Mouse (Mus musculus) limb, embryonic 14.5 days (tissue): ENCODE data around the gene Donson. TPM values are rescaled to one million over a fixed set of nuclear protein-coding genes. Genes with fewer than 3 reads are reported as not detected.

Source experiments
- ATAC-seq: fragments of 200-750 bp; cut with Nextera tagmentation; 2 replicates; pipeline ENCODE4 v1.8.0; 2017; ENCODE audit warnings: low read depth, moderate number of reproducible peaks, moderate TSS enrichment; ENCODE audit not compliant: low FRiP score
- DNase-seq: peaks from one replicate; pipeline ENCODE4 v3.0.0-alpha.2; 2015; ENCODE audit warnings: low spot score
- H3K27ac ChIP-seq: fragments of 300-500 bp; sonication (generic); replicated peaks from 2 replicates; pipeline ENCODE4 v1.5.1; 2014; ENCODE audit warnings: low read depth, mild to moderate bottlenecking, low read length, moderate library complexity, mixed read lengths
- H3K27me3 ChIP-seq: fragments of 300-500 bp; sonication (generic); 2 replicates; pipeline ENCODE4 v1.6.1; 2014; ENCODE audit warnings: low read length, mixed read lengths; ENCODE audit not compliant: control insufficient read depth, insufficient read depth
- H3K36me3 ChIP-seq: fragments of 300-500 bp; sonication (generic); 2 replicates; pipeline ENCODE4 v1.6.1; 2014; ENCODE audit warnings: mild to moderate bottlenecking, low read length, moderate library complexity, mixed read lengths; ENCODE audit not compliant: control insufficient read depth, insufficient read depth
- H3K4me1 ChIP-seq: fragments of 300-500 bp; sonication (generic); 2 replicates; pipeline ENCODE4 v1.6.1; 2014; ENCODE audit warnings: antibody characterized with exemption, low read length, mixed read lengths; ENCODE audit not compliant: control insufficient read depth, insufficient read depth
- H3K4me2 ChIP-seq: fragments of 300-500 bp; sonication (generic); replicated peaks from 2 replicates; pipeline ENCODE4 v1.6.1; 2014; ENCODE audit warnings: low read depth, mild to moderate bottlenecking, low read length, moderate library complexity; ENCODE audit not compliant: severe bottlenecking
- H3K4me3 ChIP-seq: fragments of 300-500 bp; sonication (generic); replicated peaks from 2 replicates; pipeline ENCODE4 v1.5.1; 2014; ENCODE audit warnings: low read length
- H3K9ac ChIP-seq: fragments of 300-500 bp; sonication (generic); 2 replicates; pipeline ENCODE4 v1.6.1; 2014; ENCODE audit warnings: mild to moderate bottlenecking, low read depth, low read length, moderate library complexity; ENCODE audit not compliant: severe bottlenecking
- H3K9me3 ChIP-seq: fragments of 300-500 bp; sonication (generic); 2 replicates; pipeline ENCODE4 v1.6.1; 2016; ENCODE audit warnings: low read length; ENCODE audit not compliant: control insufficient read depth
- POLR2A ChIP-seq: fragments of 200-500 bp; IDR thresholded peaks from 2 replicates; pipeline ENCODE4 v1.8.0; 2012; ENCODE audit warnings: inconsistent platforms, mild to moderate bottlenecking, moderate library complexity, borderline replicate concordance; ENCODE audit not compliant: insufficient read depth, insufficient read length; ENCODE audit errors: extremely low read depth
- WGBS: fragments of 180-500 bp; shearing (Covaris S2); extraction: QIAGEN DNeasy Blood & Tissue Kit; methylation state at CpG from one replicate; pipeline ENCODE4 v1.1.7; 2014; 5-methylcytosine and 5-hydroxymethylcytosine counted together
- polyA plus RNA-seq, 2 experiments: library from polyadenylated mRNA; depleted of rRNA in 1 of 2; stranded (reverse) in 1 of 2; unstranded in 1 of 2; fragments of >200 nt; fragmentation: Nextera tagmentation in 1 of 2; extraction: Ambion mirVana in 1 of 2; gene quantifications; 2 replicates each; pipeline versions ENCODE4 v1.2.1 to v1.2.3; 2012 to 2014

Donson gene
- polyA plus RNA-seq, 2 experiments, result 19.8 to 33.2 TPM

DNA sequence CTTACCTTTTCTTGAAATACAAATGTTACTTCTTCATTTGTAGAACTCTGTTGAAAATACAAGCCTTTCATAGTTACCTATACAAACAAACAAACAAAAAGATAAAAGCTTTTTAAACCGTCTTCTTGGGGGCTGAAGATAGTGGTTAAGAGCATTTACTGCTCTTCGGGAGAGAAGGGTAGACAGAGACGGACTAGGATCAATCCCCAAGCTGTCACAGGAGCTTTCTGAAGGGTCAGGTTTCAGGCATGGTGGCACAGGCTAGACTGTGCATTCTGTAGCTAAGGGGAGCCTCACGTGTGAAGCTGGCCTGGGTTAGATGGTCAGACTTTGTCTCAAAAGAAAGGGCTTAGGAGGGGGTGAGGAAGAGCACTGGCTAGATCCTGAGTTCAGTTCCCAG is 28.8 kb upstream of the Donson start:
- no peak overlapping the region for H3K9ac ChIP-seq
- 83% methylated on average over 4 of the region's 4 CpGs for WGBS
- H3K4me2 ChIP-seq, result no peak overlapping the region
- ATAC-seq (no peak), DNase-seq (no peak)
- no peak for TF ChIP-seq POLR2A
- H3K4me3 ChIP-seq, result no peak overlapping the region
- no peak overlapping the region for H3K27ac ChIP-seq
- no peaks in the 10 kb centered on the region for H3K27me3 ChIP-seq
- no peaks in the 10 kb centered on the region for H3K4me1 ChIP-seq
- no peaks in the 10 kb centered on the region for H3K9me3 ChIP-seq
- peaks cover 32% of the 10 kb centered on the region for H3K36me3 ChIP-seq

DNA sequence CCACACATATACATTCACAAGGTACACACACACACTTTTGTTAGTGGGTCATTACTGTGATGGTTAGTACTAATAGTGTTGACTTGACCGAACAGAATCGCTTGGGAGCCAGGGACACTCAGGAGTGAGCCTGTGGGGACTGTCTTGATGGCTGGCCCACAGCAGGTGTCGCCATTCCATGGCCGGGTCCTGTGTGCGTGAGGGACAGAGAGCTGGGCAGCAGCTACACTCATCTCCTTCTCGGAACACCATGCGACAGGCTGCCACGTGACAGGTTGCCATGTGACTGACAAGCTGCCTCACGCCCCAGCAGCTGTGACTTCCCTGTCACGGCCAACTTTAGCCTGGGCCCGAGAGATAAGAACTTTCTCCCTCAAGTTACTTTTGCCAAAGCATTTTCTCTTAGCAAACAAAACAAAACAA is 28.4 kb upstream of the Donson start:
- WGBS, result 88% methylated on average over 11 of the region's 11 CpGs
- DNase-seq, result no peak
- H3K9me3 ChIP-seq, result no peaks in the 10 kb centered on the region
- H3K27ac ChIP-seq, result no peak overlapping the region
- TF ChIP-seq POLR2A, result no peak
- no peak overlapping the region for H3K9ac ChIP-seq
- H3K4me3 ChIP-seq, result no peak overlapping the region
- H3K4me1 ChIP-seq, result no peaks in the 10 kb centered on the region
- H3K4me2 ChIP-seq, result no peak overlapping the region
- 0 out of 2 replicates have a peak, but pooled peaks have one; percentile 37 for ATAC-seq
- H3K27me3 ChIP-seq, result no peaks in the 10 kb centered on the region
- H3K36me3 ChIP-seq, result peaks cover 37% of the 10 kb centered on the region

DNA sequence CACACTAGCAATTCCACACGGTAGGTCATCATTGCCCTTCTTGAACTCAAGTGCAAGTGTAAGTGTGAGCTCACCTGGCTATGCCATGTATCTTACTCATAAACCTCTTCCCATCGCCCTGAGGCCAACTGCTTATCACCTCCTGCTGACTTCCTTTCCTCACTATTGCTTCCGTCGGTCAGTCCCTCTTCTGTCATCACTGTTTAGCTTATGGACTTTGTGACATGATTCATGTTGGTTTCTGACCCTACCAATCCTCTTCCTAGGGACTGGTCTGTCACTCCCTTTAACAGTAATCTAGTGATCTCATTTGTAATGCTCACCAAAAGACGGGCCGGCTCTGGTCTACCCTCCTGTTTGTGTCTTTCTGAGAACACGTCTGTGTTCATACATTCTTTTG is 21.7 kb upstream of the Donson start:
- DNase-seq (no peak), ATAC-seq (no peak)
- no peak for TF ChIP-seq POLR2A
- Histone ChIP-seq H3K27me3 (no peaks in the 10 kb centered on the region), H3K4me3 (no peak overlapping the region), H3K9me3 (no peaks in the 10 kb centered on the region), H3K36me3 (peaks cover 53% of the 10 kb centered on the region), H3K9ac (no peak overlapping the region), H3K27ac (no peak overlapping the region), H3K4me2 (no peak overlapping the region), H3K4me1 (no peaks in the 10 kb centered on the region)
- WGBS, result 87% methylated on average over 7 of the region's 7 CpGs

DNA sequence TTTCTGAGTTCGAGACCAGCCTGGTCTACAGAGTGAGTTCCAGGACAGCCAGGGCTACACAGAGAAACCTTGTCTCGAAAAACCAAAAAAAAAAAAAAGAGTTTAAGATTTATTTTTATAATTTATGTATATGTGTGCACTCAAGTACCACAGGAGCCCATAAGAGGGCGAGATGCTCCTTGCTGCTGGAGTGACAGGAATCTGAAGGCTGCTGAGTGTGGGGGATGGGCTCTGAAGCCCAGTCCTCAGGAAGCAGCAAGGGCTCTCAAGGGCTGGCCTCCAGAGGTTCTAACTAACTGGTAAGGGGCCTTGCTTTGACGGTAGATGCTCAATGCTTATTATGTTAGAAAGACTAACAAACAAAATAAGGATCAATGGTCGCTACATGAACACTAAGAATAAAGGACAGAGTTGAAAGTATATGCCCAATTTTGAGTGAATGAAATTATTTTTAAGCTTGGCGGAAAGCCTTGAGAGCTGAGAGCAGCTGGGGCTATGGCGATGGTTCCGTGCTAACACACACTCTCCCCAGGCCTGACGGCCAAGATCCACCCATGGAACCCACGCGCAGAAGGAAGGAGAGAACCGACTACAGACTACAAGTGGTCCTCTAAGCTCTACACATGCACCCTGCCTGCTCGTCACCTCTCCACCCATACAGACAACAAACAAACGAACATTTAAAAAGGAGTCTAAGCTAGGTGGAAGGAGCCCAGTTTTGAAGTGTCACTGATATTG is 16.2 kb upstream of the Donson start:
- Histone ChIP-seq H3K4me2 (no peak overlapping the region), H3K4me1 (no peaks in the 10 kb centered on the region), H3K27ac (no peak overlapping the region), H3K9me3 (no peaks in the 10 kb centered on the region), H3K36me3 (peaks cover 43% of the 10 kb centered on the region), H3K27me3 (no peaks in the 10 kb centered on the region), H3K4me3 (no peak overlapping the region), H3K9ac (no peak overlapping the region)
- DNase-seq (no peak), ATAC-seq (no peak)
- WGBS, result 81% methylated on average over 14 of the region's 14 CpGs
- no peak for TF ChIP-seq POLR2A

DNA sequence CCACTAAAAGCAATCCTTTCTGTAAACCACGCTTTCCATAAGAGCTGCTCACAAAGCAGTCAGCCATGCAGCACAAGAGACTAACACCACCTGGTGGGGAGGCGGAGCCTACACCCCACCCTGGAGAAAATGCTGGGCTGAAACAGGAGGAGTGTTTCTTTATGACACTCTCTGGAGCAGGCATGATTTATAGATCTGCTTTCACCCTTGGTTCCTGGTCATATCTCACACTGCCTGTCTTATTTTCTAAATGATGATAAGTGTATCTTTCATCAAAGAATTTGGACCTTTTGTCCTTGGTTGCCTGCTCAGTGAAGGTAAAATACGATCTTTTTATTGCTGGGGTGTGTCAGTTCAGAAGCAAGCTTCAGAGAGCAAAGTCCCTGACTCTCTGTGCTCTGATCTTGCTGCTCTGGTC is 14.2 kb upstream of the Donson start:
- Histone ChIP-seq H3K9me3 (no peaks in the 10 kb centered on the region), H3K27ac (no peak overlapping the region), H3K4me1 (no peaks in the 10 kb centered on the region), H3K27me3 (no peaks in the 10 kb centered on the region), H3K9ac (no peak overlapping the region), H3K4me3 (no peak overlapping the region), H3K4me2 (no peak overlapping the region), H3K36me3 (peaks cover 48% of the 10 kb centered on the region)
- 52% methylated on average over 3 of the region's 3 CpGs for WGBS
- ATAC-seq (no peak), DNase-seq (no peak)
- no peak for TF ChIP-seq POLR2A
